Mouse (Mus musculus) thymus, postnatal 25 days (tissue): ENCODE results near the gene Abhd11.

ENCODE experiments used
- DNase-seq: peaks from one replicate; pipeline ENCODE4 v3.0.0; 2022

The Abhd11 gene

DNA sequence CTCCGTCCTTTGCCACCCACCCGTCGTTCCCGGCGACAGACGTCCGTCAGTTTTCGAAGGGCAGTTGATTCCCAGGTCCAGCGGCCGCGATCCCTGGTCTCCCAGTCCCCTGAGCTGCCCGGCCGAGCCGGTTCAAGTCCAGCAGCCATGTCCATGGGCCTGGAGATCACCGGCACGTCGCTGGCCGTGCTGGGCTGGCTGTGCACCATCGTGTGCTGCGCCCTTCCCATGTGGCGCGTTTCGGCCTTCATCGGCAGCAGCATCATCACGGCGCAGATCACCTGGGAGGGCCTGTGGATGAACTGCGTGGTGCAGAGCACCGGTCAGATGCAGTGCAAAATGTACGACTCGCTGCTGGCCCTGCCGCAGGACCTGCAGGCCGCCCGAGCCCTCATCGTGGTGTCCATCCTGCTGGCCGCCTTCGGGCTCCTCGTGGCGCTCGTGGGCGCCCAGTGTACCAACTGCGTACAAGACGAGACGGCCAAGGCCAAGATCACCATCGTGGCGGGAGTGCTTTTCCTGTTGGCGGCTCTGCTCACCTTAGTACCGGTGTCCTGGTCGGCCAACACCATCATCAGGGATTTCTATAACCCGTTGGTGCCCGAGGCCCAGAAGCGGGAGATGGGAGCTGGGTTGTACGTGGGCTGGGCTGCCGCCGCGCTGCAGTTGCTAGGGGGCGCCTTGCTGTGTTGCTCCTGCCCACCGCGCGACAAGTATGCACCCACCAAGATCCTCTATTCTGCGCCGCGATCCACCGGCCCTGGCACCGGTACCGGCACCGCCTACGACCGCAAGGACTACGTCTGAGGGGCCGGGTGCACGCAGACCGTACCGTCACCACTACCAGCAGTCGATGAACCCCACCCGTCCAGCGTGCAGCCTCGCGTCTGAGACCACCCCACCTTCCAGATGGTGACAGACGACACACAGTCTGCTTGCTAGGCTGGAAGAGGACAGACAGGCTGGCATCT, 22.4 kb upstream of the Abhd11 start:
- no peak for DNase-seq

DNA sequence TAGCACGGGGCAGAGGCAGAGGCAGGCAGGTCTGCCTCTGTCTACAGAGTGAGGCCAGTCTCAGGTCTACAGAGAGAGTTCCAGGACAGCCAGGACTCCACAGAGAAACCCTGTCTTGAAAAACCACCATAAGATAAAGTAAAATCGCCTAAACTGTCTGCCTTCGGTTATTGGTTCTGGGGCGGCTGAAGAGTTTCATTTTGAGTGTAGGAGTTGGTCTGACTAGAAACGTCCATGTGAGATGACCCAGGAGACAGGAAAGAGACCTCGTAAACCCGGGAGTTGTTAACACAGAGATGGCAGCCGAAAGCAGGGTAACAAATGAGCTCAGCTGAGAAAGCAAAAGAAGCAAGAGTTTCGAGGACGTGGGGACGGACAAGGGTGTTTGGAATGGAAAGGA, 19.8 kb upstream of the Abhd11 start:
- DNase-seq = no peak

GRCm38 (mm10) chr5:134989741-134990140, 19.2 kb upstream of the Abhd11 start:
- DNase-seq = no peak

DNA sequence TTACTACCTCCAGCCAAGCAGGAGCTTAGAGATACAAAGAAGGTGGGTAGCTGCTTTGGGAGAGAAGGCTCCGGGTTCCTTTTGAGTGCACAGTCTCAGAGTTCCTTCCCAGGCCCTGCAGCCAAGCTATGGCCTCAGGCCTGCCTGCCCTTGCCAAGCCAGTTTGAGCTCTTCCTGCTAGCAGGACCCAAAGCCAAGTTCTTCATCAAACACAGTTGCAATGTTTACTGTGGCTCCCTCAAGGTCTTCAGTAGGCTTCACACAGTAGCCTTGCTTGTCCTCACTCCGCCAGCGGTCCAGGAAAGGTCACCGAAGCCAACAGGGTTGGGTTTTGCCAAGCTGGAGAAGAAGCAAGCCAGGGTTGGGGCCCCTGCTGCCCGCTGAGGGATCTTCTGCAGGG, 16.4 kb upstream of the Abhd11 start:
- DNase-seq = no peak

DNA sequence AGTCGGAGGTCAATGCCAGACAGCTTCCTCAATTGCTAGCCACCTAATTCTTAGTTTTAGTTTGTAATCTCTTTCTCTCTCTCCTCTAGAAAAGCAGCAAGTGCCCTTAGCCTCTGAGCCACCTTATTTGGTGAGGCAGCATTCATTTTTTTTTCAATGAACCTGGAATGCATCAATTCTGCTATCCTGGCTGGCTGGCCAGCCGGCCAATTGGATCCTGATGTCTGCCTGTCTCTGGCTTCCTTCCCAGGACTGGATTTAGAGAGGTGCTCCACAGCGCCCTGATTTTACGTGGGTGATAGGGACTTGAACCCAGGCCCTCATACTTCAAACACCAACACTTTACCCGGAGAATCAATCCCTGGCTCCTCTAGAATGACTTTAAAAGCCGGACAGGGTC, 10.6 kb upstream of the Abhd11 start:
- DNase-seq = no peak

- DNase-seq = no peak
These were observed 9.2 kb upstream of the Abhd11 start for GRCm38 (mm10) chr5:134999797-135000196.

GRCm38 (mm10) chr5:135000751-135001150, 8.2 kb upstream of the Abhd11 start:
- DNase-seq = no peak

- DNase-seq = peak; percentile 63
These were observed 7.6 kb upstream of the Abhd11 start for GRCm38 (mm10) chr5:135001309-135001708.

- DNase-seq = no peak
These were observed 6.8 kb upstream of the Abhd11 start for GRCm38 (mm10) chr5:135002151-135002550.

DNA sequence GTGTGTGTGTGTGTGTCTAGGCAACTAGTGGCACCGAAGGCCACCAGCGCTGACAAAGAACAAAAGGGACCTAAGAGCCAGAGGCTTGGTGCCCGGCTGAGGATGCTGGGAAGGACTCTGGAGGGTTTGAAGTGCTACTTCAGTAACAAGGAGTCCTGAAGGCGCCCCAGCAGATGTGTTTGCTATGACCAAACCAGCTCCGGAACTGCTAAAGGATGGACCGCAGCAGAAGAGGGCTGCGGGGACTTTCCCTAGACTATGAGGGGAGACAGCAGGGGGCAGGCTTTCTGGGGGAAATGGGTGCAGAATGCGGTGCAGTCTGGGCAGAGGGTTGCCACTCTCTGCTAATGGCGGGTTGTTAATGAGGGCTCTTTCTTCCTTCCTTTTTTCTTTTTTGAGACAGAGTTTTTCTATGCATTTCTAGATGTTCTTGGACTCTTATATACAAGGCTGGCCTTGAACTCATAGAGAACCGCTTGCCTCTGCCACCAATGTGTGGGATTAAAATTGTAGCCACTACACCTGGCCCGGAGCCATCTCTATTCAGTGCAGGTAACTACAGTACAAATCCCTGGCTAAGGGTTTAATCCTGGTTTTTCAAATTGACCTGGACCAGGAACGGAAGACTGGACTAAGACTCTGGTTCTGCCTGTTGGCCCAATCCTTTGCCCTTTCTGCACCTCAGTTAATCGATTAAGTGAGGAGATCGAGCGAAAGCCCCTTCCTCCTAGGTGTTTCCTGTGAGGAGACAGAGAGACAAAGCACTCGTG, 965 bp upstream of the Abhd11 start:
- DNase-seq = peak; percentile 42

DNA sequence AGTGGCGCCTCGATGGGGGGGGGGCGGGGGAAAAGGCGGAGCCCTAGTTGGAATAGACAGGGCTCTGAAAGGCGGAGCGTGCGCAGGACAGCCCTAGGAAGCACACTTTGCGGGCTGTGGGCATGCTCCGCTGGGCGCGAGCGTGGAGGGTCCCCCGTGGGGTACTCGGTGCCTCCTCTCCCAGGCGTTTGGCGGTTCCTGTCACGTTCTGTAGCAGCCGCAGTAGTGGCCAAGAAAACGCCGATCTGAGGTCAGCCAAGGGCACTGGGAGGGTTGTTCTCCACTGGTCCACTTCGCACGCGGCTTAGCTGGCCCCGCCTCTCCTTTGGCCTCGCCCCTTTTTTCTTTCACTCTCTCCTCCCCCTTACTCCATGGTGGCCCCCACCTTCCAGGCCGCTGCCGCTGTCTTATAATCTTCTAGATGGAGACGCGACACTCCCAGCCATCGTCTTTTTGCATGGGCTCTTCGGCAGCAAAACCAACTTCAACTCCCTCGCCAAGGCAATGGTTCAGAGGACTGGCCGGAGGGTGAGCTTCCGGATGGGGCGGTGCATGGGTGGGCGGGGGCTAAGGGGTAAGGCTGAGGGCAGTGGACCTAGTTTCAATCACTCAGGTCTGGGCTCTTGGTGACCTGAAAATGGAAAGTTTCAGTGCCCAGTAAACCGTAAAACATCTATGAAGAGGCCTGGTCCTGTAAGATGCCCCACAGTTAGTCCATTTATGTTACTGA, 803 bp downstream of the Abhd11 start:
- peak; percentile 86 for DNase-seq

- DNase-seq = no peak
These were observed 1.4 kb downstream of the Abhd11 start for GRCm38 (mm10) chr5:135010320-135010709.

- no peak for DNase-seq
These were observed 2.1 kb downstream of the Abhd11 start for GRCm38 (mm10) chr5:135010841-135011743.

GRCm38 (mm10) chr5:135011809-135012613, 3.1 kb downstream of the Abhd11 start:
- DNase-seq = no peak

- peak; percentile 85 for DNase-seq
These were observed 3.9 kb downstream of the Abhd11 start for GRCm38 (mm10) chr5:135012671-135013441.

DNA sequence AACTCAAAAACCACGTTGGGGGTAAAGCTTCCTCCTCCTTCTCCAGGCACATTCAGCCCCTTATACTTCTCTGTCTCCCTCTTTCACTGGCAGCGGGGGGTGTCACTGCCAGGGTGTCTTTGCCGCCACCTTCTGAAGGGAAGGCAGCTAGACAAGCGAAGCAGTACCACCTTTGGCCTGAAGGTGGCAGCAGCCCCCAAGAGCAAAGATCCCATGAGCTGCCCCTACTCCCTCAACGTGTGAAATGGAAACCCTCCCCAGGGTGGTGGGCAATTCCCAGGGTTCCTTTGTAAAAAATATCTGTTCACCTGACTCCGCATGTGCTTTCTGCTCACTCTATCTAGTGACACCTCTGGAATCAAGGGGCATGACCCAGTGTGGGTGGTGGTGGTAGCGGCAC, 6.5 kb downstream of the Abhd11 start:
- peak; percentile 88 for DNase-seq

- DNase-seq = no peak
These were observed 7.3 kb downstream of the Abhd11 start for GRCm38 (mm10) chr5:135016224-135016759.

GRCm38 (mm10) chr5:135021814-135022213, 12.9 kb downstream of the Abhd11 start:
- no peak for DNase-seq

DNA sequence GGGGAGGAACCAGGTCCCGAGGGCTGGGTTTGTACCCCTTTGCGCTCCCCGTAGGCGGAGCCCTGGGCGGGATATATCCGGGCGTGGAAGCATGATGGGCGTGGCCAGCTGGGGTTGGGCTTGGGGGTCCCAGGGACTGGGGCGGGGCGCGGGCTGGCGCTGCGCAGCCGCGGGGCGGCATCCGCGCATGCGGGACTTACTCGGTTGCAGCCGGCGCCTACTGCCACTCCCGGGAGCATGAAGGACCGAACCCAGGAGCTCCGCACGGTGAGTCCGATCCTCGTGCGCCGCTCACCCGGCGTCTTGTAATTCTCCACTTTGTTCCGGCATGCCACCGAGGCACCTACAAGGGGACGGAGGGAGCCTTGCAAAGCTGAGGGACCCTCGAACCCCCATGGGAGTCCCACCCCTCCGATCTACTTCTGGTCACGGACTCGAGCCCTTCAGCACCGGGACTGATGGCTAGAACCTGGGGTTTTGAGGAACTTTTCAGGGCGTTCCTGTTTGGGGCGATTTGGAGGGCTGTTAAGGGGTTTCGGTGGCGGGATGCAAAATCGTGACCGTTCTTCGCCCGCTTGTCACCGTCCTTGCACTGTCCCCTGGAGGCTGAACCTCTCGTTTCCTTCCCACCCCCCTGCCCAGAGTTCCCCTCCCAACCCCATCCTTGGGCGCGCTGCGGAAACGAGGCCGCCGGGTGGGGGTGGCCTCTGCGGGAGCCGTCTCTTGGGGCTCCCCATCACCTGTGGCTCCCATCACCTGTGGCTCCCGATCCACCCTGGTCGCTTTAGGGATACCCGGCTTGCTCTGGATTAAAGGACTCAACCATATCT, 14.6 kb downstream of the Abhd11 start, which contains the start of gene Stx1a:
Gene Stx1a, plus strand, starts transcription at position 139 of the 830 bp plus-strand sequence.
- DNase-seq = peak; percentile 92
